Mouse (Mus musculus) thymus, adult 2 months (tissue): ENCODE measurements around the gene Slc4a2.
A peak's percentile ranks its signal among the peaks of the same experiment; 100 is the strongest.

Experiments used
- CTCF ChIP-seq: fragments of 200-500 bp; IDR thresholded peaks from 2 replicates; pipeline ENCODE4 v1.5.1; 2012; ENCODE audit warnings: mild to moderate bottlenecking, control low read depth, low read length, moderate library complexity, borderline replicate concordance; ENCODE audit not compliant: control insufficient read depth, poor library complexity, insufficient read depth; ENCODE audit errors: extremely low read depth
- POLR2A ChIP-seq: fragments of 200-500 bp; IDR thresholded peaks from 2 replicates; pipeline ENCODE4 v1.6.1; 2012; ENCODE audit warnings: mild to moderate bottlenecking, low read length, control low read depth, moderate library complexity; ENCODE audit not compliant: control insufficient read depth, poor library complexity, insufficient read depth; ENCODE audit errors: extremely low read depth

DNA sequence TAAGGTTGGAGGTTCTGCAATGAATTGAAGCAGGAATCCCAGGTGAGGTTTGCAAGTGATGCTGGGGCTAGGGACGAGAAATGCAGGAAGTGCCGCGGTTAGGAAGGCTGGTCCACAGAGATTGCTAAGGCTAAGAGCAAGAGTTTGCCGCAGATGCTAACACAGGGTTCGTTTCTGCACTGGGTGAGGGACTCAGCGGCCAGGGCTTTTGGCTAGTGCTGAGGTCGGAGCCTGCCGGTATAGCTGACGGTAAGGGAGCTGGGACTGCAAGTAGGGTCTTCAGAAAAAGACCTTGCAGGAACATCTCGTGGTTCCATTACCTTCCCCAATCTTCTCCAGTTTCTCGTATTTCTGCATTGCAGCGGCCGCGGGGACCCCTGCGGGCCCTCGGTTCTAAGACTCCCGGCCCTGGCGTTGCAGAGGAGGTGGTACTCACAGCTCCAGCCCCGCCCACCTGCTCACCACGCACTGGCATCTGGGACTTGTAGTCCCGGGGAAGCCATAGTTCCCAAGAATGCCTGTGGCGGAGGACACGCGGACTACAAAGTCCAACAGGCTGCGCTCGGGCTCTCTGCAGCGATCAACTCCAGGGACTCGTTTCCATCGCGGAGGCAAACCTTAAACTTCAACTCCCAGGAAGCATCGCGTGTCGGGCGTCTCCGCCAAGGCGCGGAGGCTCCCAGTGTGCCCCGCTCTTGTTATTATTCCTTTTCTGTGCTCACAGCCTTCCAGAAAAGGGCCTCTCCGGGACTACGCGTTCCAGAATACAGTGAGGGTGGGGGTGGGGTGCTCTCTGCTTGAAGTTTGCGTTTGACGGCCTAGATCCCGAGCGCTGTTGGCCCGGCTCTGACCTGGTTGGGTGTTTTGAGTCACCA is at the start of gene Slc4a2, which contains the start of gene Cdk5:
- TF ChIP-seq POLR2A: peak; percentile 71
- TF ChIP-seq CTCF: peak; percentile 47; the same call in 1 of the 2 replicates
